Mouse (Mus musculus) heart, adult 10 weeks (tissue): Measurements from ENCODE around the gene Defb42. TPM values are rescaled to one million over a fixed set of nuclear protein-coding genes. Genes with fewer than 3 reads are reported as not detected.

Experiments
- polyA plus RNA-seq: library from polyadenylated mRNA; stranded (reverse); fragments of 350-450 nt; fragmentation: Illumina TruSeq; extraction: RNeasy Lipid Tissue Mini Kit (QIAGEN cat#74804); gene quantifications from one replicate; pipeline ENCODE4 v1.2.3, GENCODE M21; 2014; ENCODE audit warnings: low read depth, low replicate concordance

The Defb42 gene
- polyA plus RNA-seq = not detected

GRCm38 (mm10) chr14:63046691-63047090 is at the start of gene Defb42:
Gene Defb42, plus strand, starts transcription at chr14:63046991.

GRCm38 (mm10) chr14:62997777-62998176 is 49.0 kb upstream of the Defb42 start, which contains the start of gene Defb47:
Gene Defb47, plus strand, starts transcription at chr14:62998077.

GRCm38 (mm10) chr14:63011471-63011870 is 35.3 kb upstream of the Defb42 start, which contains the start of gene Defb43:
Gene Defb43, plus strand, starts transcription at chr14:63011771.

GRCm38 (mm10) chr14:63049910-63050370 is 3.1 kb downstream of the Defb42 start, which contains the start of gene Defb30:
Gene Defb30, minus strand, starts transcription at chr14:63049960.

Other genes starting within 250 kb of the Defb42 start
- gene Wdfy2, start 209.3 kb upstream of the Defb42 start, polyA plus RNA-seq = 8.1 TPM
- not detected for gene Defb48, start 62.5 kb upstream of the Defb42 start, polyA plus RNA-seq
- gene Defb47, start 48.9 kb upstream of the Defb42 start, polyA plus RNA-seq = not detected
- not detected for gene Defb43, start 35.2 kb upstream of the Defb42 start, polyA plus RNA-seq
- not detected for gene Defb30, start 3.0 kb downstream of the Defb42 start, polyA plus RNA-seq